Mouse (Mus musculus): ENCODE data around the gene Thada. TPM values are rescaled to one million over a fixed set of nuclear protein-coding genes. Genes with fewer than 3 reads are reported as not detected.

Gene Thada
- polyA plus RNA-seq, 2 experiments, result 9.1 to 9.7 TPM

- no peak for TF ChIP-seq POLR2A (IDR thresholded peaks at IDR 0.05; ENCODE audit: borderline replicate concordance, extremely low read depth, insufficient read depth, insufficient read length)
- Histone ChIP-seq H3K27ac (replicated peaks; ENCODE audit: low read depth, low read length) (peak overlapping the region; percentile 70), H3K4me1 (ENCODE audit: control insufficient read depth, insufficient read depth, low read length) (peaks cover 61% of the 10 kb centered on the region), H3K36me3 (ENCODE audit: control insufficient read depth, insufficient read depth, low read length) (0 out of 2 replicates have a peak, but pooled peaks cover 2% of the 10 kb centered on the region), H3K4me3 (replicated peaks; ENCODE audit: low read length) (no peak overlapping the region), H3K9me3 (ENCODE audit: control insufficient read depth, low read length) (no peaks in the 10 kb centered on the region), H3K27me3 (ENCODE audit: control insufficient read depth, insufficient read depth, low read length) (no peaks in the 10 kb centered on the region), H3K4me2 (replicated peaks; ENCODE audit: low read depth, low read length, severe bottlenecking) (0 out of 2 replicates have a peak overlapping the region, but pooled peaks have one; percentile 1), H3K9ac (ENCODE audit: low read depth, low read length, severe bottlenecking) (no peak overlapping the region)
- no peak for ATAC-seq (ENCODE audit: low FRiP score, low read depth)
- WGBS, result 34% methylated on average over 9 of the region's 9 CpGs
- no peak for DNase-seq (ENCODE audit: low spot score)
Measured at GRCm38 (mm10) chr17:84365006-84365716, 100.8 kb downstream of the Thada start.

- Histone ChIP-seq H3K4me3 (replicated peaks; ENCODE audit: low read length) (no peak overlapping the region), H3K36me3 (ENCODE audit: control insufficient read depth, insufficient read depth, low read length) (peaks cover 9% of the 10 kb centered on the region; the same call in 1 of the 2 replicates), H3K4me1 (ENCODE audit: control insufficient read depth, insufficient read depth, low read length) (peaks cover 45% of the 10 kb centered on the region), H3K9ac (ENCODE audit: low read depth, low read length, severe bottlenecking) (no peak overlapping the region), H3K9me3 (ENCODE audit: control insufficient read depth, low read length) (no peaks in the 10 kb centered on the region), H3K27me3 (ENCODE audit: control insufficient read depth, insufficient read depth, low read length) (no peaks in the 10 kb centered on the region), H3K4me2 (replicated peaks; ENCODE audit: low read depth, low read length, severe bottlenecking) (no peak overlapping the region), H3K27ac (replicated peaks; ENCODE audit: low read depth, low read length) (no peak overlapping the region)
- WGBS, result 49% methylated on average over 2 of the region's 2 CpGs
- no peak for TF ChIP-seq POLR2A (IDR thresholded peaks at IDR 0.05; ENCODE audit: borderline replicate concordance, extremely low read depth, insufficient read depth, insufficient read length)
- DNase-seq (ENCODE audit: low spot score) (no peak), ATAC-seq (ENCODE audit: low FRiP score, low read depth) (no peak)
Measured at GRCm38 (mm10) chr17:84363444-84363843, 102.6 kb downstream of the Thada start.

GRCm38 (mm10) chr17:84362581-84363286, 103.3 kb downstream of the Thada start:
- no peak overlapping the region for H3K27ac ChIP-seq (replicated peaks; ENCODE audit: low read depth, low read length)

GRCm38 (mm10) chr17:84361006-84361405, 105.0 kb downstream of the Thada start:
- 85% methylated on average over 1 of the region's 1 CpGs for WGBS
- H3K9me3 ChIP-seq (ENCODE audit: control insufficient read depth, low read length), result no peaks in the 10 kb centered on the region
- H3K4me2 ChIP-seq (replicated peaks; ENCODE audit: low read depth, low read length, severe bottlenecking), result no peak overlapping the region
- TF ChIP-seq POLR2A (IDR thresholded peaks at IDR 0.05; ENCODE audit: borderline replicate concordance, extremely low read depth, insufficient read depth, insufficient read length), result no peak
- ATAC-seq (ENCODE audit: low FRiP score, low read depth) (no peak), DNase-seq (ENCODE audit: low spot score) (no peak)
- peaks cover 16% of the 10 kb centered on the region; the same call in 1 of the 2 replicates for H3K36me3 ChIP-seq (ENCODE audit: control insufficient read depth, insufficient read depth, low read length)
- no peaks in the 10 kb centered on the region for H3K27me3 ChIP-seq (ENCODE audit: control insufficient read depth, insufficient read depth, low read length)
- no peak overlapping the region for H3K9ac ChIP-seq (ENCODE audit: low read depth, low read length, severe bottlenecking)
- no peak overlapping the region for H3K4me3 ChIP-seq (replicated peaks; ENCODE audit: low read length)
- no peak overlapping the region for H3K27ac ChIP-seq (replicated peaks; ENCODE audit: low read depth, low read length)
- H3K4me1 ChIP-seq (ENCODE audit: control insufficient read depth, insufficient read depth, low read length), result peaks cover 29% of the 10 kb centered on the region

More at GRCm38 (mm10) chr17:84362581-84363286, 103.3 kb downstream of the Thada start:
- Histone ChIP-seq H3K4me2 (replicated peaks; ENCODE audit: low read depth, low read length, severe bottlenecking) (no peak overlapping the region), H3K27me3 (ENCODE audit: control insufficient read depth, insufficient read depth, low read length) (no peaks in the 10 kb centered on the region), H3K36me3 (ENCODE audit: control insufficient read depth, insufficient read depth, low read length) (peaks cover 15% of the 10 kb centered on the region; the same call in 1 of the 2 replicates), H3K9ac (ENCODE audit: low read depth, low read length, severe bottlenecking) (no peak overlapping the region), H3K9me3 (ENCODE audit: control insufficient read depth, low read length) (no peaks in the 10 kb centered on the region), H3K4me1 (ENCODE audit: control insufficient read depth, insufficient read depth, low read length) (peaks cover 38% of the 10 kb centered on the region), H3K4me3 (replicated peaks; ENCODE audit: low read length) (no peak overlapping the region)
- TF ChIP-seq POLR2A (IDR thresholded peaks at IDR 0.05; ENCODE audit: borderline replicate concordance, extremely low read depth, insufficient read depth, insufficient read length), result no peak
- DNase-seq (ENCODE audit: low spot score) (no peak), ATAC-seq (ENCODE audit: low FRiP score, low read depth) (no peak)
- WGBS, result 81% methylated on average over 13 of the region's 13 CpGs

- TF ChIP-seq POLR2A (IDR thresholded peaks at IDR 0.05; ENCODE audit: borderline replicate concordance, extremely low read depth, insufficient read depth, insufficient read length), result no peak
- no peak for DNase-seq (ENCODE audit: low spot score)
- Histone ChIP-seq H3K27ac (replicated peaks; ENCODE audit: low read depth, low read length) (no peak overlapping the region), H3K4me3 (replicated peaks; ENCODE audit: low read length) (no peak overlapping the region), H3K36me3 (ENCODE audit: control insufficient read depth, insufficient read depth, low read length) (peaks cover 17% of the 10 kb centered on the region; the same call in 1 of the 2 replicates), H3K9ac (ENCODE audit: low read depth, low read length, severe bottlenecking) (no peak overlapping the region), H3K4me2 (replicated peaks; ENCODE audit: low read depth, low read length, severe bottlenecking) (no peak overlapping the region), H3K4me1 (ENCODE audit: control insufficient read depth, insufficient read depth, low read length) (peaks cover 17% of the 10 kb centered on the region), H3K9me3 (ENCODE audit: control insufficient read depth, low read length) (no peaks in the 10 kb centered on the region), H3K27me3 (ENCODE audit: control insufficient read depth, insufficient read depth, low read length) (no peaks in the 10 kb centered on the region)
- ATAC-seq (ENCODE audit: low FRiP score, low read depth), result no peak
- WGBS, result 52% methylated on average over 7 of the region's 7 CpGs
Measured at GRCm38 (mm10) chr17:84359810-84360209, 106.2 kb downstream of the Thada start.
